Mouse (Mus musculus) cortical plate, adult 2 months (tissue): ENCODE results near the gene Fam173b.

Experiments
- CTCF ChIP-seq: fragments of 200-500 bp; IDR thresholded peaks from 2 replicates; pipeline ENCODE4 v1.5.1; 2011; ENCODE audit warnings: mild to moderate bottlenecking, control low read depth, low read length; ENCODE audit not compliant: insufficient read depth; ENCODE audit errors: extremely low read depth
- POLR2A ChIP-seq: fragments of 200-500 bp; IDR thresholded peaks from 2 replicates; pipeline ENCODE4 v1.6.1; 2011; ENCODE audit warnings: mild to moderate bottlenecking, low read length, control low read depth; ENCODE audit not compliant: insufficient read depth; ENCODE audit errors: extremely low read depth

- TF ChIP-seq CTCF (no peak), POLR2A (no peak)
These were observed 35.9 kb upstream of the Fam173b start for GRCm38 (mm10) chr15:31565786-31566185.
